Mouse (Mus musculus): ENCODE measurements at regions not wholly inside any gene's neighbourhood (a gene's known extent, or its start where the extent isn't known, plus 50 kb on each side); places are given as distances from the start of the nearest gene placed in this dataset.

GRCm38 (mm10) chr4:75787405-75787804 is 509.3 kb upstream of the Dmac1 start:
- H3K4me3 ChIP-seq (ENCODE audit: low read depth, low read length) = no peak overlapping the region
- H3K4me2 ChIP-seq (replicated peaks; ENCODE audit: low read depth, low read length) = no peak overlapping the region
- H3K9me3 ChIP-seq (ENCODE audit: control insufficient read depth, low read depth, low read length) = no peaks in the 10 kb centered on the region
- H3K9ac ChIP-seq (replicated peaks; ENCODE audit: low read depth, low read length) = no peak overlapping the region
- WGBS = 40% methylated on average over 3 of the region's 3 CpGs
- H3K4me1 ChIP-seq (ENCODE audit: control insufficient read depth, insufficient read depth, low read length) = no peaks in the 10 kb centered on the region
- H3K27ac ChIP-seq (ENCODE audit: low read length) = no peak overlapping the region
- H3K36me3 ChIP-seq (ENCODE audit: control insufficient read depth, insufficient read depth, low read length) = no peaks in the 10 kb centered on the region
- no peaks in the 10 kb centered on the region for H3K27me3 ChIP-seq (ENCODE audit: control insufficient read depth, insufficient read depth, low read length)
- no peak for ATAC-seq (ENCODE audit: insufficient number of reproducible peaks, insufficient read depth, low FRiP score, low read depth)

GRCm38 (mm10) chr4:75786391-75786790 is 508.3 kb upstream of the Dmac1 start:
- no peaks in the 10 kb centered on the region for H3K36me3 ChIP-seq (ENCODE audit: control insufficient read depth, insufficient read depth, low read length)
- no peaks in the 10 kb centered on the region for H3K4me1 ChIP-seq (ENCODE audit: control insufficient read depth, insufficient read depth, low read length)
- H3K4me3 ChIP-seq (ENCODE audit: low read depth, low read length) = no peak overlapping the region
- H3K27me3 ChIP-seq (ENCODE audit: control insufficient read depth, insufficient read depth, low read length) = no peaks in the 10 kb centered on the region
- H3K27ac ChIP-seq (ENCODE audit: low read length) = no peak overlapping the region
- H3K9me3 ChIP-seq (ENCODE audit: control insufficient read depth, low read depth, low read length) = no peaks in the 10 kb centered on the region
- no peak for ATAC-seq (ENCODE audit: insufficient number of reproducible peaks, insufficient read depth, low FRiP score, low read depth)
- 91% methylated on average over 4 of the region's 4 CpGs for whole genome bisulfite sequencing
- H3K9ac ChIP-seq (replicated peaks; ENCODE audit: low read depth, low read length) = no peak overlapping the region
- no peak overlapping the region for H3K4me2 ChIP-seq (replicated peaks; ENCODE audit: low read depth, low read length)

- ATAC-seq (ENCODE audit: insufficient number of reproducible peaks, insufficient read depth, low FRiP score, low read depth) = no peak
- Histone ChIP-seq H3K4me1 (ENCODE audit: control insufficient read depth, insufficient read depth, low read length) (no peaks in the 10 kb centered on the region), H3K9ac (replicated peaks; ENCODE audit: low read depth, low read length) (no peak overlapping the region), H3K27me3 (ENCODE audit: control insufficient read depth, insufficient read depth, low read length) (no peaks in the 10 kb centered on the region), H3K36me3 (ENCODE audit: control insufficient read depth, insufficient read depth, low read length) (no peaks in the 10 kb centered on the region), H3K9me3 (ENCODE audit: control insufficient read depth, low read depth, low read length) (no peaks in the 10 kb centered on the region), H3K4me3 (ENCODE audit: low read depth, low read length) (no peak overlapping the region), H3K4me2 (replicated peaks; ENCODE audit: low read depth, low read length) (no peak overlapping the region), H3K27ac (ENCODE audit: low read length) (no peak overlapping the region)
- 79% methylated on average over 1 of the region's 1 CpGs for WGBS
Observed at GRCm38 (mm10) chr4:75779492-75779891, 501.4 kb upstream of the Dmac1 start.

- H3K9me3 ChIP-seq (ENCODE audit: control insufficient read depth, low read depth, low read length) = no peaks in the 10 kb centered on the region
- H3K27me3 ChIP-seq (ENCODE audit: control insufficient read depth, insufficient read depth, low read length) = no peaks in the 10 kb centered on the region
- WGBS = 13% methylated on average over 1 of the region's 1 CpGs
- ATAC-seq (ENCODE audit: insufficient number of reproducible peaks, insufficient read depth, low FRiP score, low read depth) = no peak
- no peaks in the 10 kb centered on the region for H3K36me3 ChIP-seq (ENCODE audit: control insufficient read depth, insufficient read depth, low read length)
- H3K4me2 ChIP-seq (replicated peaks; ENCODE audit: low read depth, low read length) = no peak overlapping the region
- H3K4me1 ChIP-seq (ENCODE audit: control insufficient read depth, insufficient read depth, low read length) = no peaks in the 10 kb centered on the region
- H3K27ac ChIP-seq (ENCODE audit: low read length) = no peak overlapping the region
- H3K4me3 ChIP-seq (ENCODE audit: low read depth, low read length) = no peak overlapping the region
- no peak overlapping the region for H3K9ac ChIP-seq (replicated peaks; ENCODE audit: low read depth, low read length)
Observed at GRCm38 (mm10) chr4:75764141-75764540, 486.0 kb upstream of the Dmac1 start.

- no peak overlapping the region for H3K4me2 ChIP-seq (replicated peaks; ENCODE audit: low read depth, low read length)
- no peak overlapping the region for H3K27ac ChIP-seq (ENCODE audit: low read length)
- no peak overlapping the region for H3K4me3 ChIP-seq (ENCODE audit: low read depth, low read length)
- no peaks in the 10 kb centered on the region for H3K36me3 ChIP-seq (ENCODE audit: control insufficient read depth, insufficient read depth, low read length)
- H3K9ac ChIP-seq (replicated peaks; ENCODE audit: low read depth, low read length) = no peak overlapping the region
- H3K4me1 ChIP-seq (ENCODE audit: control insufficient read depth, insufficient read depth, low read length) = no peaks in the 10 kb centered on the region
- no peaks in the 10 kb centered on the region for H3K27me3 ChIP-seq (ENCODE audit: control insufficient read depth, insufficient read depth, low read length)
- no peak for ATAC-seq (ENCODE audit: insufficient number of reproducible peaks, insufficient read depth, low FRiP score, low read depth)
- 46% methylated on average over 6 of the region's 6 CpGs for WGBS
- H3K9me3 ChIP-seq (ENCODE audit: control insufficient read depth, low read depth, low read length) = no peaks in the 10 kb centered on the region
Observed at GRCm38 (mm10) chr4:75744605-75745004, 466.5 kb upstream of the Dmac1 start.

GRCm38 (mm10) chr4:75741585-75741984 is 463.5 kb upstream of the Dmac1 start:
- Histone ChIP-seq H3K27me3 (ENCODE audit: control insufficient read depth, insufficient read depth, low read length) (no peaks in the 10 kb centered on the region), H3K27ac (ENCODE audit: low read length) (no peak overlapping the region), H3K9ac (replicated peaks; ENCODE audit: low read depth, low read length) (no peak overlapping the region), H3K36me3 (ENCODE audit: control insufficient read depth, insufficient read depth, low read length) (no peaks in the 10 kb centered on the region), H3K4me2 (replicated peaks; ENCODE audit: low read depth, low read length) (no peak overlapping the region), H3K4me1 (ENCODE audit: control insufficient read depth, insufficient read depth, low read length) (no peaks in the 10 kb centered on the region), H3K9me3 (ENCODE audit: control insufficient read depth, low read depth, low read length) (no peaks in the 10 kb centered on the region), H3K4me3 (ENCODE audit: low read depth, low read length) (no peak overlapping the region)
- ATAC-seq (ENCODE audit: insufficient number of reproducible peaks, insufficient read depth, low FRiP score, low read depth) = no peak

- ATAC-seq (ENCODE audit: insufficient number of reproducible peaks, insufficient read depth, low FRiP score, low read depth) = peak; percentile 83
- Histone ChIP-seq H3K27ac (ENCODE audit: low read length) (no peak overlapping the region), H3K4me3 (ENCODE audit: low read depth, low read length) (no peak overlapping the region), H3K9ac (replicated peaks; ENCODE audit: low read depth, low read length) (no peak overlapping the region), H3K27me3 (ENCODE audit: control insufficient read depth, insufficient read depth, low read length) (no peaks in the 10 kb centered on the region), H3K4me2 (replicated peaks; ENCODE audit: low read depth, low read length) (no peak overlapping the region), H3K9me3 (ENCODE audit: control insufficient read depth, low read depth, low read length) (no peaks in the 10 kb centered on the region), H3K36me3 (ENCODE audit: control insufficient read depth, insufficient read depth, low read length) (no peaks in the 10 kb centered on the region), H3K4me1 (ENCODE audit: control insufficient read depth, insufficient read depth, low read length) (no peaks in the 10 kb centered on the region)
- WGBS = 55% methylated on average over 3 of the region's 3 CpGs
Observed at GRCm38 (mm10) chr4:75730798-75731400, 452.8 kb upstream of the Dmac1 start.

GRCm38 (mm10) chr4:75714652-75715051 is 436.5 kb upstream of the Dmac1 start:
- no peaks in the 10 kb centered on the region for H3K9me3 ChIP-seq (ENCODE audit: control insufficient read depth, low read depth, low read length)
- H3K9ac ChIP-seq (replicated peaks; ENCODE audit: low read depth, low read length) = no peak overlapping the region
- no peak for ATAC-seq (ENCODE audit: insufficient number of reproducible peaks, insufficient read depth, low FRiP score, low read depth)
- no peak overlapping the region for H3K4me2 ChIP-seq (replicated peaks; ENCODE audit: low read depth, low read length)
- H3K4me3 ChIP-seq (ENCODE audit: low read depth, low read length) = no peak overlapping the region
- no peaks in the 10 kb centered on the region for H3K27me3 ChIP-seq (ENCODE audit: control insufficient read depth, insufficient read depth, low read length)
- 79% methylated on average over 3 of the region's 3 CpGs for WGBS
- H3K4me1 ChIP-seq (ENCODE audit: control insufficient read depth, insufficient read depth, low read length) = no peaks in the 10 kb centered on the region
- H3K27ac ChIP-seq (ENCODE audit: low read length) = no peak overlapping the region
- no peaks in the 10 kb centered on the region for H3K36me3 ChIP-seq (ENCODE audit: control insufficient read depth, insufficient read depth, low read length)

GRCm38 (mm10) chr4:75713960-75714359 is 435.9 kb upstream of the Dmac1 start:
- no peaks in the 10 kb centered on the region for H3K36me3 ChIP-seq (ENCODE audit: control insufficient read depth, insufficient read depth, low read length)
- no peaks in the 10 kb centered on the region for H3K9me3 ChIP-seq (ENCODE audit: control insufficient read depth, low read depth, low read length)
- no peak for ATAC-seq (ENCODE audit: insufficient number of reproducible peaks, insufficient read depth, low FRiP score, low read depth)
- no peak overlapping the region for H3K4me2 ChIP-seq (replicated peaks; ENCODE audit: low read depth, low read length)
- no peak overlapping the region for H3K4me3 ChIP-seq (ENCODE audit: low read depth, low read length)
- WGBS = 88% methylated on average over 1 of the region's 1 CpGs
- H3K27me3 ChIP-seq (ENCODE audit: control insufficient read depth, insufficient read depth, low read length) = no peaks in the 10 kb centered on the region
- no peak overlapping the region for H3K27ac ChIP-seq (ENCODE audit: low read length)
- no peaks in the 10 kb centered on the region for H3K4me1 ChIP-seq (ENCODE audit: control insufficient read depth, insufficient read depth, low read length)
- H3K9ac ChIP-seq (replicated peaks; ENCODE audit: low read depth, low read length) = no peak overlapping the region
